Mouse (Mus musculus) megakaryocyte-erythroid progenitor cell, adult 5-6 weeks (primary cell): ENCODE data around the gene Il1r1. TPM values are rescaled to one million over a fixed set of nuclear protein-coding genes. Genes with fewer than 3 reads are reported as not detected.
A peak's percentile ranks its signal among the peaks of the same experiment; 100 is the strongest.
"Not testable (repeated sequence)": the region's sequence is repeated elsewhere in the genome, so short reads cannot be mapped to it uniquely, and the experiment has no call there.

Experiments
- ATAC-seq: replicated peaks from 2 replicates; pipeline ENCODE4 v1.8.0; 2016; ENCODE audit warnings: mild to moderate bottlenecking, inconsistent platforms; ENCODE audit not compliant: severe bottlenecking, poor library complexity, low FRiP score, low TSS enrichment
- total RNA-seq, 2 experiments: library from RNA; stranded (forward) in 1 of 2; stranded (reverse) in 1 of 2; fragments of 200-1000, 215-1000 nt in 1 of 2; fragments of >200 nt in 1 of 2; fragmentation: Nextera tagmentation in 1 of 2; gene quantifications; 2 replicates each; pipeline ENCODE4 v1.2.3; 2014 to 2017

Gene Il1r1
- total RNA-seq, 2 experiments from 2014 or later, result 2.7 to 3.1 TPM

GRCm38 (mm10) chr1:40303179-40303866 lies 78.4 kb downstream of the Il1r1 start:
- peak; percentile 100 for ATAC-seq

GRCm38 (mm10) chr1:40304321-40304720 lies 79.4 kb downstream of the Il1r1 start:
- not testable (repeated sequence) for ATAC-seq

- ATAC-seq, result no peak
Observed at GRCm38 (mm10) chr1:40306111-40306510, 81.2 kb downstream of the Il1r1 start.

- peak; percentile 96 for ATAC-seq
Observed at GRCm38 (mm10) chr1:40311123-40311522, 86.2 kb downstream of the Il1r1 start.

- no peak for ATAC-seq
Observed at GRCm38 (mm10) chr1:40311625-40312024, 86.7 kb downstream of the Il1r1 start.

GRCm38 (mm10) chr1:40314016-40314415 lies 89.1 kb downstream of the Il1r1 start:
- no peak for ATAC-seq

- ATAC-seq, result no peak
Observed at GRCm38 (mm10) chr1:40317657-40318056, 92.8 kb downstream of the Il1r1 start.

GRCm38 (mm10) chr1:40321824-40322223 lies 96.9 kb downstream of the Il1r1 start:
- no peak for ATAC-seq

GRCm38 (mm10) chr1:40322543-40322942 lies 97.7 kb downstream of the Il1r1 start:
- no peak for ATAC-seq

GRCm38 (mm10) chr1:40324457-40324856 lies 99.6 kb downstream of the Il1r1 start, which contains the start of gene Il1rl2:
Gene Il1rl2, plus strand, starts transcription at chr1:40324610.
- peak; percentile 58 for ATAC-seq

GRCm38 (mm10) chr1:40324955-40325702 lies 100.2 kb downstream of the Il1r1 start:
- peak; percentile 53 for ATAC-seq

GRCm38 (mm10) chr1:40325711-40326327 lies 100.9 kb downstream of the Il1r1 start:
- no peak for ATAC-seq

GRCm38 (mm10) chr1:40327604-40328003 lies 102.7 kb downstream of the Il1r1 start:
- no peak for ATAC-seq

- peak; percentile 62 for ATAC-seq
Observed at GRCm38 (mm10) chr1:40329526-40329925, 104.6 kb downstream of the Il1r1 start.

GRCm38 (mm10) chr1:40330181-40330580 lies 105.3 kb downstream of the Il1r1 start:
- ATAC-seq, result no peak

- no peak for ATAC-seq
Observed at GRCm38 (mm10) chr1:40339346-40339745, 114.5 kb downstream of the Il1r1 start.

- peak; percentile 93 for ATAC-seq
Observed at GRCm38 (mm10) chr1:40340102-40340501, 115.2 kb downstream of the Il1r1 start.

- peak; percentile 76 for ATAC-seq
Observed at GRCm38 (mm10) chr1:40352158-40352903, 127.5 kb downstream of the Il1r1 start.

- no peak for ATAC-seq
Observed at GRCm38 (mm10) chr1:40352904-40353286, 128.0 kb downstream of the Il1r1 start.

- ATAC-seq, result no peak
Observed at GRCm38 (mm10) chr1:40354665-40355064, 129.8 kb downstream of the Il1r1 start.
